Mouse (Mus musculus): ENCODE measurements at regions not wholly inside any gene's neighbourhood (a gene's known extent, or its start where the extent isn't known, plus 50 kb on each side); places are given as distances from the start of the nearest gene placed in this dataset.

DNA sequence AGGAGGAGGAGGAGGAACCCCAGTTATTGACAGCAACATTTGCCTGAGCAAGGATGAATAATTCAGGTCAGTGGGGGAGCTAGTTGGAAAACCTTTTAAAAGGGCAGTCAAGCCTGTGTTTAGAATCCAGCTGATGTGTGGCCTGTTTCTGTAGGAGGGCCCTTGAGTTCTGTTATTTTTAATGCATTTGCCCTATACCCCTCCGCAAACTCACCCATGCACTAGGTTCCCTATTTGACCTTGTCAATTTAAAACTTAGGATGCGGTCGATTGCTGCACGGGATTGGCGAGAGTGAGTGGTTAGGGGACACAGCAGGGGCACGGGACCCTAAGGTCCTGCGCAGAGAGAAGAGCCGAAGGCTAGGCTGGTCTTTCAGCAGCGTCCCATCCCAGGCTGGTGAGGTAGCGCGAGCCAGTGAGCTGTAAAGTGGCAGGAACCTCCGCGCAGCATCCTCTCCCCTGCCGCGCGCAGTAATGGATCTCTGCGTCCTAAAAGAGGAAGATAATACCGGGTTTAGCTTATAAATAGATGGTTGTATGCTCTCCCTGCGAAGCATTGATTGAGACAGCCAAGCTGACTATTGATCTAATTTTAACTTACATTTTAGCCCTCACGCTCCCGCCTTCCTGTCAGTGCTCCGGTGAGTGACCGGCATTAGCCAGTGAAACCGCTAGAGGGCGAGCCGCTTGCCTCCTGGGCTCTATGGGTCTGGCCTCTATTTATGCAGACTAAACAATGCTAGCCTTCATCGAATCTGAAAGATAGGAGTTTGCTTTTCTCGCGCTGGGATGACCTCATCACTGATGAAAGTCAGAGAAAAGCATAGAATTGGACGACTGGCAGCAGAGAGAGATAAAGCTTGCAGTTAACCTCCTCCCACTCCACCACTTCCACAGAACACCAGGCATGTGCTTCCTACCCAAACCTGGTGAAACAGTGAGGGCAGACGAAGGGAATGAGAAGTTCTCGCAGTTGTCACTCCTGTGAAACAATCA lies 245.5 kb downstream of the Cd47 start:
- Histone ChIP-seq H3K27me3 (ENCODE audit: control insufficient read depth, insufficient read depth, low read length) (no peaks in the 10 kb centered on the region), H3K4me1 (ENCODE audit: control insufficient read depth, insufficient read depth) (no peaks in the 10 kb centered on the region), H3K9ac (replicated peaks; ENCODE audit: low read depth, low read length) (no peak overlapping the region; the same call in 1 of the 2 replicates), H3K4me3 (ENCODE audit: low read depth, low read length) (peak overlapping the region; percentile 42), H3K36me3 (replicated peaks; ENCODE audit: control insufficient read depth, insufficient read depth, low read length) (no peaks in the 10 kb centered on the region), H3K9me3 (replicated peaks; ENCODE audit: control insufficient read depth, low read length) (no peaks in the 10 kb centered on the region), H3K4me2 (ENCODE audit: low read depth, low read length) (peak overlapping the region; percentile 61), H3K27ac (ENCODE audit: low read depth) (no peak overlapping the region)
- 9% methylated on average over 32 of the region's 32 CpGs for WGBS
- peak; percentile 41 for DNase-seq (ENCODE audit: low spot score)
- TF ChIP-seq CTCF (IDR thresholded peaks at IDR 0.05; ENCODE audit: low read depth): peak; percentile 72
- no peak for TF ChIP-seq EP300 (IDR thresholded peaks at IDR 0.05; ENCODE audit: low read depth)
- peak; percentile 71; the same call in 1 of the 2 replicates for ATAC-seq (ENCODE audit: insufficient read depth, low read depth)

DNA sequence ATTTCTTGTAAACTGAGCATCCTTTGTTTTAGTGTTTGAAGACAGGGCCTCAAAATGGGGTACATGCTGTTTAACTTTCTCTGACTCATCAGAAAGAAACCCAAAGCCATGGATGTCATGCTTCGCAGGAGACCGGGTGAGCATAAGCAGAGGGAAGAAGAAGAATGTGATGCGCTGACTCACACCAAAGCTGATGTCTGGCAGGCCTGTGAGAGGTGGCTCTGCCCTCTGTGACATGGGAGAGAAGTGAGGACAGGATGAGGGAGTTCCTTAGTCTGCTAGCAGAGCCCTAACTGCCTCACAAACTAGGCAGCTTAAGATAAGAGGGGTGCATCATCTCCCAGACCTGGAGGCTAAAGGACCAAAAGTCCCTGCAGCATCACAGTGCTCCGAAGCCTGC lies 263.2 kb downstream of the Cd47 start:
- Histone ChIP-seq H3K4me1 (ENCODE audit: control insufficient read depth, insufficient read depth) (no peaks in the 10 kb centered on the region), H3K4me3 (ENCODE audit: low read depth, low read length) (no peak overlapping the region), H3K9ac (replicated peaks; ENCODE audit: low read depth, low read length) (no peak overlapping the region), H3K9me3 (replicated peaks; ENCODE audit: control insufficient read depth, low read length) (no peaks in the 10 kb centered on the region), H3K36me3 (replicated peaks; ENCODE audit: control insufficient read depth, insufficient read depth, low read length) (no peaks in the 10 kb centered on the region), H3K27ac (ENCODE audit: low read depth) (no peak overlapping the region), H3K27me3 (ENCODE audit: control insufficient read depth, insufficient read depth, low read length) (no peaks in the 10 kb centered on the region), H3K4me2 (ENCODE audit: low read depth, low read length) (no peak overlapping the region)
- ATAC-seq (ENCODE audit: insufficient read depth, low read depth) (no peak), DNase-seq (ENCODE audit: low spot score) (no peak)
- WGBS: 61% methylated on average over 4 of the region's 4 CpGs
- no peak for TF ChIP-seq EP300 (IDR thresholded peaks at IDR 0.05; ENCODE audit: low read depth)
- TF ChIP-seq CTCF (IDR thresholded peaks at IDR 0.05; ENCODE audit: low read depth): no peak

DNA sequence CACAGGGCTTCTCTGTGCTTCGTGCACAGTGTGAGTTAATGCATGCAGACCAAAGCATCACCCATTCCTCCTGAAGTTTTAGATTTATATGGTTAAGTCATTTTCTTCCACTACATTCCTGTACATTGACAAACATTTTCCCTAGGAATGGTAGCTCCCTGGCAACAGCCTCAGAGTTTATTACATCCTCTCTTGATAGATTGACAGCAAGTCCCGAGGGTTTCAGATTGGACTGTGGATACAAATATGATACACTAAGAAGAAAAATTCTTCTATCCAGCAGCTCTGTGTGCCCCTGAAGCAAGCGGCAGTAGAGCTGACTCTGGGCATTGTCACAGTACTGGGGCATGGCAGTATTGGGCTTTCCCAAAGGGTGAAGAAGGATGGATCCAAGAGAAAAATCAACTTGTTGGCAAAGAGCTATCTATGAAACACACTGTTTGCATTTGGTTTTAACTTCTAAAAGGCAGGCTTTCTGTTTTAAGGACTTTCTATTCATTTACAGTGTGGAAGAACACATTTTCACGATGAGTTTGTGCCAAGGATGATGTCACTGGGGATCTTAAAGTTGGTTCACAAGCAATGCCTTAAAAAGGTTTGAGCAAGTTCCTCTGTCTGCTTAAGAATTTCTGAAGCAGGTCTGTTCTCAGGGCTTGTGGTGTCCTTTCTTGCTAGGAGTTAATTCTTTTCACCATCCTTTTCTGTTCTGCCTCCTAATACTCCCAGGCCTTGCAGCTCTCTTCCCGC lies 265.2 kb downstream of the Cd47 start:
- WGBS: 71% methylated on average over 5 of the region's 5 CpGs
- H3K9ac ChIP-seq (replicated peaks; ENCODE audit: low read depth, low read length): no peak overlapping the region
- TF ChIP-seq CTCF (IDR thresholded peaks at IDR 0.05; ENCODE audit: low read depth) (no peak), EP300 (IDR thresholded peaks at IDR 0.05; ENCODE audit: low read depth) (no peak)
- H3K27me3 ChIP-seq (ENCODE audit: control insufficient read depth, insufficient read depth, low read length): no peaks in the 10 kb centered on the region
- H3K4me2 ChIP-seq (ENCODE audit: low read depth, low read length): no peak overlapping the region
- H3K4me1 ChIP-seq (ENCODE audit: control insufficient read depth, insufficient read depth): no peaks in the 10 kb centered on the region
- H3K36me3 ChIP-seq (replicated peaks; ENCODE audit: control insufficient read depth, insufficient read depth, low read length): no peaks in the 10 kb centered on the region
- DNase-seq (ENCODE audit: low spot score): no peak
- H3K9me3 ChIP-seq (replicated peaks; ENCODE audit: control insufficient read depth, low read length): no peaks in the 10 kb centered on the region
- ATAC-seq (ENCODE audit: insufficient read depth, low read depth): no peak
- H3K4me3 ChIP-seq (ENCODE audit: low read depth, low read length): no peak overlapping the region
- H3K27ac ChIP-seq (ENCODE audit: low read depth): no peak overlapping the region

DNA sequence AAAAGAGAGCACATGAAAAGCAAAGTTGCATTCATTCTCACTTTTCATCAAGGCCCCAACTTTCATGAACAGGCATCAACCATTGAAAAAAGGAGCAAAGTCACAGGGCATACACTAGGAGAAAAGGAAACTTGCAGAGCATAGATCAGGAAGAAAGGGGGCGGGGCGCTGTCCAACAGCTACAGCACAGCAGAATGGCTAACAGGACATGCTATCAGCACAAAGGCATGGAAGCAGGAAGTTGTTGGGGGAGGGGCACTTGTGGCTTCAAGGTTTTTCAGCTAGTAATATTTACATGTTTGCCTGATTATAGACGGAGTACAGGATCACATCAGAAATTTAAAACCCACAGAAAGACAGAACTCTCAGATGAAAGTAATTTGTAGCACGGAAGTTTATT lies 268.7 kb downstream of the Cd47 start:
- no peaks in the 10 kb centered on the region for H3K27me3 ChIP-seq (ENCODE audit: control insufficient read depth, insufficient read depth, low read length)
- no peak overlapping the region for H3K9ac ChIP-seq (replicated peaks; ENCODE audit: low read depth, low read length)
- no peak; the same call in 1 of the 2 replicates for TF ChIP-seq CTCF (IDR thresholded peaks at IDR 0.05; ENCODE audit: low read depth)
- TF ChIP-seq EP300 (IDR thresholded peaks at IDR 0.05; ENCODE audit: low read depth): no peak
- 68% methylated on average over 4 of the region's 4 CpGs for WGBS
- no peak overlapping the region for H3K4me3 ChIP-seq (ENCODE audit: low read depth, low read length)
- H3K9me3 ChIP-seq (replicated peaks; ENCODE audit: control insufficient read depth, low read length): no peaks in the 10 kb centered on the region
- H3K36me3 ChIP-seq (replicated peaks; ENCODE audit: control insufficient read depth, insufficient read depth, low read length): no peaks in the 10 kb centered on the region
- ATAC-seq (ENCODE audit: insufficient read depth, low read depth) (no peak), DNase-seq (ENCODE audit: low spot score) (peak; percentile 20)
- H3K27ac ChIP-seq (ENCODE audit: low read depth): no peak overlapping the region
- no peak overlapping the region for H3K4me2 ChIP-seq (ENCODE audit: low read depth, low read length)
- no peaks in the 10 kb centered on the region for H3K4me1 ChIP-seq (ENCODE audit: control insufficient read depth, insufficient read depth)

DNA sequence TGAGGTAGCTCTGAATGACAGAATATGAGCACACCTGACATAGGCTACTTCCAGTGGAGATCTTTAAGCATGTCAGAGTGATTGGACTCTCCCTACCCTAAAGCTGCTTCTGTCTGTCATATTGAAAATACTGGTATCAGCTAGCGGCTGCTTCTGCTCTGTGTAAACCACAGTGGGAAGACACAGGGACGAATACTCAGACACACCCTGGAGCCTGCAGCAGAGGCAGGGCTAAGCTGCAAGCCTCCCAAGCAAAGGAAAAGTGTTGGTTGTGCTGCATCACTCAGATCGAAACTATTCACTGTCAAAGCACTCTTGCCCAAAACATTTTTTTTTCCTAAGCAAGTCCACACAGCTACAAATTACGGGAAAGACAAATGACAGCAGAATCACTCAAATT lies 270.4 kb downstream of the Cd47 start:
- ATAC-seq (ENCODE audit: insufficient read depth, low read depth) (no peak), DNase-seq (ENCODE audit: low spot score) (no peak)
- H3K9me3 ChIP-seq (replicated peaks; ENCODE audit: control insufficient read depth, low read length): no peaks in the 10 kb centered on the region
- H3K27me3 ChIP-seq (ENCODE audit: control insufficient read depth, insufficient read depth, low read length): no peaks in the 10 kb centered on the region
- TF ChIP-seq CTCF (IDR thresholded peaks at IDR 0.05; ENCODE audit: low read depth): no peak
- no peak for TF ChIP-seq EP300 (IDR thresholded peaks at IDR 0.05; ENCODE audit: low read depth)
- H3K4me2 ChIP-seq (ENCODE audit: low read depth, low read length): no peak overlapping the region
- no peaks in the 10 kb centered on the region for H3K4me1 ChIP-seq (ENCODE audit: control insufficient read depth, insufficient read depth)
- H3K27ac ChIP-seq (ENCODE audit: low read depth): no peak overlapping the region
- no peaks in the 10 kb centered on the region for H3K36me3 ChIP-seq (replicated peaks; ENCODE audit: control insufficient read depth, insufficient read depth, low read length)
- no peak overlapping the region for H3K9ac ChIP-seq (replicated peaks; ENCODE audit: low read depth, low read length)
- 59% methylated on average over 4 of the region's 4 CpGs for WGBS
- H3K4me3 ChIP-seq (ENCODE audit: low read depth, low read length): no peak overlapping the region
